Mouse (Mus musculus): ENCODE data around the gene Bcl2. TPM values are rescaled to one million over a fixed set of nuclear protein-coding genes. Genes with fewer than 3 reads are reported as not detected.

Bcl2 gene
- total RNA-seq, 2 experiments from 2014 or later: 8.6 to 9.0 TPM

- DNase-seq (ENCODE audit: low spot score in 2 of 2): peak in 1 of 2 experiments; percentile 20
These were observed 85.2 kb downstream of the Bcl2 start for GRCm38 (mm10) chr1:106628718-106629469.

GRCm38 (mm10) chr1:106628279-106628678, 85.8 kb downstream of the Bcl2 start:
- no peak for DNase-seq (ENCODE audit: low spot score in 2 of 2)

GRCm38 (mm10) chr1:106627241-106627640, 86.8 kb downstream of the Bcl2 start:
- no peak for DNase-seq (ENCODE audit: low spot score in 2 of 2)

GRCm38 (mm10) chr1:106620174-106620931, 93.7 kb downstream of the Bcl2 start:
- DNase-seq (ENCODE audit: low spot score in 2 of 2): no peak

- DNase-seq (ENCODE audit: low spot score in 2 of 2): no peak
These were observed 95.3 kb downstream of the Bcl2 start for GRCm38 (mm10) chr1:106618814-106619213.

- DNase-seq (ENCODE audit: low spot score in 2 of 2): no peak
These were observed 97.1 kb downstream of the Bcl2 start for GRCm38 (mm10) chr1:106616955-106617354.

- DNase-seq (ENCODE audit: low spot score in 2 of 2): no peak
These were observed 100.7 kb downstream of the Bcl2 start for GRCm38 (mm10) chr1:106613371-106613770.

GRCm38 (mm10) chr1:106612166-106613031, 101.7 kb downstream of the Bcl2 start:
- DNase-seq (ENCODE audit: low spot score in 2 of 2): no peak

- no peak for DNase-seq (ENCODE audit: low spot score in 2 of 2)
These were observed 102.8 kb downstream of the Bcl2 start for GRCm38 (mm10) chr1:106611246-106611645.

- DNase-seq (ENCODE audit: low spot score in 2 of 2): no peak
These were observed 105.8 kb downstream of the Bcl2 start for GRCm38 (mm10) chr1:106608098-106608778.

- DNase-seq (ENCODE audit: low spot score in 2 of 2): no peak
These were observed 107.1 kb downstream of the Bcl2 start for GRCm38 (mm10) chr1:106606951-106607350.

- no peak for DNase-seq (ENCODE audit: low spot score in 2 of 2)
These were observed 110.7 kb downstream of the Bcl2 start for GRCm38 (mm10) chr1:106603406-106603805.

GRCm38 (mm10) chr1:106602941-106603340, 111.1 kb downstream of the Bcl2 start:
- peak in 1 of 2 experiments; percentile 18 for DNase-seq (ENCODE audit: low spot score in 2 of 2)

GRCm38 (mm10) chr1:106602536-106602935, 111.5 kb downstream of the Bcl2 start:
- DNase-seq (ENCODE audit: low spot score in 2 of 2): no peak

GRCm38 (mm10) chr1:106601247-106601646, 112.8 kb downstream of the Bcl2 start:
- no peak for DNase-seq (ENCODE audit: low spot score in 2 of 2)

GRCm38 (mm10) chr1:106600841-106601240, 113.2 kb downstream of the Bcl2 start:
- no peak for DNase-seq (ENCODE audit: low spot score in 2 of 2)

GRCm38 (mm10) chr1:106598292-106598583, 115.8 kb downstream of the Bcl2 start:
- no peak for DNase-seq (ENCODE audit: low spot score in 2 of 2)

GRCm38 (mm10) chr1:106597575-106598291, 116.3 kb downstream of the Bcl2 start:
- no peak for DNase-seq (ENCODE audit: low spot score in 2 of 2)

GRCm38 (mm10) chr1:106596380-106596779, 117.7 kb downstream of the Bcl2 start:
- no peak for DNase-seq (ENCODE audit: low spot score in 2 of 2)

- DNase-seq (ENCODE audit: low spot score in 2 of 2): no peak
These were observed 118.7 kb downstream of the Bcl2 start for GRCm38 (mm10) chr1:106595286-106595885.

Measured in layer of hippocampus, adult 18-20 months (tissue).